Mouse (Mus musculus) G1E (cell line): ENCODE measurements around the gene Rcsd1.

Experiments used
- CTCF ChIP-seq: IDR thresholded peaks from 2 replicates; pipeline ENCODE4 v1.5.1; 2012; ENCODE audit warnings: low read depth, low read length, inconsistent platforms, mixed read lengths
- GATA1 ChIP-seq: IDR thresholded peaks from 2 replicates; pipeline ENCODE4 v1.6.1; 2012; ENCODE audit warnings: borderline replicate concordance, low read length, inconsistent platforms, mixed read lengths
- GATA2 ChIP-seq: IDR thresholded peaks from 2 replicates; pipeline ENCODE4 v1.6.1; 2012; ENCODE audit warnings: low read depth, low read length, inconsistent platforms, borderline replicate concordance
- POLR2AphosphoS5 ChIP-seq: IDR thresholded peaks from 2 replicates; pipeline ENCODE4 v1.6.1; 2012; ENCODE audit warnings: low read depth, low read length, inconsistent platforms; ENCODE audit not compliant: insufficient replicate concordance
- TAL1 ChIP-seq: conservative IDR thresholded peaks from 2 replicates; pipeline ENCODE4 v1.6.1; 2012; ENCODE audit warnings: low read depth, low read length, inconsistent platforms, mixed read lengths

DNA sequence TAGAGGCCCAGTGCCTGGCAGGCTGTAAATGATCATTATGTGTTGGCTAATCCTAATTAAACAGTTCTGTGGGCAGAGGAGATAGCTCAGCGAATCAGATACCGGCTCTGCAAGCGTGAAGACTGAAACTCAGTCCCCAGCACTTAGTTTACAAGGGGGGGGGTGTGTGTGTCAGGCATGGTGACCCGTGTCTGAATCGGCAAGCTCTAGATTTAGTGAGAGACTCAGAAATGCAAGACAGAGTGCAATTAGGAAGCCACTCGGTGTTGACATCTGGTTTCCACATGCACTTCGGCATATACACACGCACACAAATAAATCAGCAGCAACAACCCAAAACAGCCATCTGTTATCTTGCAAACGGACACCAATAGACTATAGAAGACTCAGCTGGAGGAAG, 8.0 kb downstream of the Rcsd1 start:
- TF ChIP-seq CTCF (no peak), GATA1 (no peak), POLR2AphosphoS5 (no peak), TAL1 (no peak), GATA2 (no peak)
